Comparison of ENCODE assay signal across 18 mouse cellular contexts in genomic region chr1:90656492-90657245, GRCm38 (mm10). TPM values are rescaled to one million over a fixed set of nuclear protein-coding genes. Genes with fewer than 3 reads are reported as not detected.
DNase-seq lines count a peak whose midpoint lies in the region; ATAC-seq and TF ChIP-seq lines count a peak whose summit lies in the region.
"Had no signal": no experiment of that assay in that cellular context is flagged by ENCODE, and none has a peak within 500 bp of the region (broad histone marks: within the 10 kb centered on the region; RNA-seq: fewer than 3 reads in every experiment).

No protein-coding gene starts in this region.

- peak; percentile 98 for DNase-seq in heart, adult 11 months
- peak; percentile 26 for DNase-seq in NIH3T3 (ENCODE audit: low read depth)
- peak; percentile 73 to 77 for DNase-seq in heart, adult 9 months (ENCODE audit: low spot score in 2 of 2)
- peak; percentile 58 for DNase-seq in lung, postnatal 0 days (ENCODE audit: low spot score)
- no peak for DNase-seq in layer of hippocampus, adult 11-12 months (ENCODE audit: low spot score)
- no peak for DNase-seq in cerebellum, adult 18-20 months
- DNase-seq: adrenal gland, postnatal 14 days; cerebellum, adult 2 months; right cerebral cortex, postnatal 25 days; thymus, adult 2 months had no signal

- no peak overlapping the region for H3K4me2 ChIP-seq in heart, embryonic 12.5 days
- H3K4me2 ChIP-seq in lung, postnatal 0 days (replicated peaks; ENCODE audit: low read depth, low read length), result no peak overlapping the region
- H3K4me2 ChIP-seq: embryonic facial prominence, embryonic 12.5 days; hindbrain, embryonic 14.5 days; liver, embryonic 11.5 days; neural tube, embryonic 12.5 days had no signal

- H3K9me3 ChIP-seq in heart, embryonic 12.5 days (replicated peaks), result no peaks in the 10 kb centered on the region
- H3K9me3 ChIP-seq in lung, postnatal 0 days (ENCODE audit: low read length), result no peaks in the 10 kb centered on the region
- H3K9me3 ChIP-seq: embryonic facial prominence, embryonic 12.5 days; midbrain, embryonic 10.5 days; neural tube, embryonic 12.5 days had no signal

- H3K27ac ChIP-seq in heart, embryonic 12.5 days (ENCODE audit: poor library complexity, severe bottlenecking), result no peak overlapping the region
- H3K27ac ChIP-seq in lung, postnatal 0 days (ENCODE audit: low read length), result peak overlapping the region; percentile 38
- H3K27ac ChIP-seq: embryonic facial prominence, embryonic 12.5 days; hindbrain, embryonic 14.5 days; midbrain, embryonic 10.5 days; neural tube, embryonic 12.5 days had no signal

- H3K9ac ChIP-seq in heart, embryonic 12.5 days, result no peak overlapping the region
- no peak overlapping the region for H3K9ac ChIP-seq in lung, postnatal 0 days (replicated peaks; ENCODE audit: low read depth)
- H3K9ac ChIP-seq: embryonic facial prominence, embryonic 12.5 days; hindbrain, embryonic 14.5 days; neural tube, embryonic 12.5 days had no signal

- WGBS in heart, embryonic 12.5 days, result 75% methylated on average over 16 of the region's 16 CpGs
- WGBS in lung, postnatal 0 days, result 61% methylated on average over 16 of the region's 16 CpGs

- no peak overlapping the region for H3K4me3 ChIP-seq in heart, embryonic 12.5 days
- H3K4me3 ChIP-seq in lung, postnatal 0 days (ENCODE audit: low read depth, low read length), result no peak overlapping the region
- H3K4me3 ChIP-seq: embryonic facial prominence, embryonic 12.5 days; midbrain, embryonic 10.5 days; neural tube, embryonic 12.5 days had no signal

- H3K27me3 ChIP-seq in heart, embryonic 12.5 days (replicated peaks), result no peaks in the 10 kb centered on the region
- H3K27me3 ChIP-seq in lung, postnatal 0 days (replicated peaks; ENCODE audit: insufficient read depth, low read length), result no peaks in the 10 kb centered on the region
- H3K27me3 ChIP-seq: embryonic facial prominence, embryonic 12.5 days; neural tube, embryonic 12.5 days had no signal

- H3K4me1 ChIP-seq in heart, embryonic 12.5 days (replicated peaks), result peaks cover 13% of the 10 kb centered on the region
- H3K4me1 ChIP-seq in lung, postnatal 0 days (ENCODE audit: insufficient read depth, low read depth, low read length), result no peaks in the 10 kb centered on the region
- H3K4me1 ChIP-seq: midbrain, embryonic 10.5 days; neural tube, embryonic 12.5 days had no signal

- TF ChIP-seq CTCF in lung, postnatal 0 days (IDR thresholded peaks at IDR 0.05), result no peak

- no peak for TF ChIP-seq EP300 in lung, postnatal 0 days (IDR thresholded peaks at IDR 0.05)

- H3K36me3 ChIP-seq in heart, embryonic 12.5 days, result no peaks in the 10 kb centered on the region
- H3K36me3 ChIP-seq in lung, postnatal 0 days (ENCODE audit: insufficient read depth, low read length), result no peaks in the 10 kb centered on the region
- H3K36me3 ChIP-seq: embryonic facial prominence, embryonic 12.5 days; G1E; midbrain, embryonic 10.5 days; neural tube, embryonic 12.5 days had no signal

- no peak for ATAC-seq in heart, embryonic 12.5 days (ENCODE audit: insufficient number of reproducible peaks, low FRiP score)
- ATAC-seq in lung, postnatal 0 days, result peak; percentile 57
- ATAC-seq in megakaryocyte, adult 5-6 weeks (ENCODE audit: poor library complexity, severe bottlenecking), result no peak

RNA-seq across cellular contexts. Expression of gene Cops8, which starts 53.9 kb away (rescaled TPM):
- polyA plus RNA-seq in heart, embryonic 12.5 days (2016; fragmentation: Nextera tagmentation; extraction: Ambion mirVana), result 131 and 136 TPM in 2 replicates
- polyA plus RNA-seq in lung, postnatal 0 days (2015; fragmentation: Nextera tagmentation; extraction: Ambion mirVana), result 79.7 and 93.3 TPM in 2 replicates
- 38.8 and 42.6 TPM in 2 replicates for total RNA-seq in megakaryocyte, adult 5-6 weeks (2015)
- 61.2 and 64.4 TPM in 2 replicates for total RNA-seq in megakaryocyte, adult 5-6 weeks (2017)

Comparison
In these comparisons a context has a peak if more than half of its experiments do, and no peak if none do; other contexts are left out.
1. DNase-seq: peak in heart, adult 11 months (single experiment), NIH3T3 (single experiment), heart, adult 9 months (2 of 2) and lung, postnatal 0 days (single experiment); none in layer of hippocampus, adult 11-12 months (single experiment) and cerebellum, adult 18-20 months (0 of 2).